Mouse (Mus musculus) cerebellum, postnatal 25 days (tissue): ENCODE results near the gene Cnga4.
"Not testable (repeated sequence)": the region's sequence is repeated elsewhere in the genome, so short reads cannot be mapped to it uniquely, and the experiment has no call there.

ENCODE experiments used
- DNase-seq, 2 experiments: peaks; one replicate each; pipeline ENCODE4 v3.0.0; 2021; ENCODE audit warnings: mixed read lengths in 2 of 2

Gene Cnga4

DNA sequence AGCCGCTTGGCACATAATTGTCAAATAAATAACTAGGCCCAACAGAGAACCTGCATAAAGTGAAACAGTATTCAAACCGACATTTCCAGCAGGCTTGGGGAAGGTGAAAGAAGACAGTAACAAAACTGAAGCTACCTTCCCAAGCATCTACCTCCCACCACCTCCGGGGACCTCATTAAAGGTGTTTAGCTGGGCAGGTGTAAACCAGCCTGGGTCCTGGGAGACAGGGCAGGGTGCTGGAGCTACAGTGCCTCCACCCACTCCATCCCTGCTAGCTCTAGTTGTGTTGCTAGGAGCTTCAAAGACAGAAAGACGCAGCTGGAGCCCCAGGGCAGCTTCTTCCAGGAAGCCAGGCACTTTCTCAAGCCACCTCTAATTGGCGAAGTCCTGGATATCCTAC lies at the start of gene Cnga4:
Cnga4 (plus strand) TSS at position 301 of the 400 bp plus-strand sequence.
- no peak for DNase-seq

GRCm38 (mm10) chr7:105356064-105356463 lies 48.3 kb upstream of the Cnga4 start:
- not testable (repeated sequence) for DNase-seq

DNA sequence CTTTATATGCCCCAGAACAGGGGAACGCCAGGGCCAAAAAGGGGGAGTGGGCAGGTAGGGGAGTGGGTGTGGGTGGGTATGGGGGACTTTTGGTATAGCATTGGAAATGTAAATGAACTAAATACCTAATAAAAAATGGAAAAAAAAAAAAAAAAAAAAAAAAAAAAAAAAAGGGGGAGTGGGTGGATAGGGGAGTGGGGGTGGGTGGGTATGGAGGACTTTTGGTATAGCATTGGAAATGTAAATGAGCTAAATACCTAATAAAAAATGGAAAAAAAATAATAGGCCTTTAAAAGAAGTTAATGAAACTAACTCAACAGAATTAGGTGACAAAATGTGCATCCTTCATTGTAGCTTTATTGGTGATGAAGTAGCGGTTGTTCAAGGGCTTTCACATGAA lies 47.9 kb upstream of the Cnga4 start:
- DNase-seq: not testable (repeated sequence)

GRCm38 (mm10) chr7:105361713-105362112 lies 42.7 kb upstream of the Cnga4 start:
- no peak for DNase-seq

DNA sequence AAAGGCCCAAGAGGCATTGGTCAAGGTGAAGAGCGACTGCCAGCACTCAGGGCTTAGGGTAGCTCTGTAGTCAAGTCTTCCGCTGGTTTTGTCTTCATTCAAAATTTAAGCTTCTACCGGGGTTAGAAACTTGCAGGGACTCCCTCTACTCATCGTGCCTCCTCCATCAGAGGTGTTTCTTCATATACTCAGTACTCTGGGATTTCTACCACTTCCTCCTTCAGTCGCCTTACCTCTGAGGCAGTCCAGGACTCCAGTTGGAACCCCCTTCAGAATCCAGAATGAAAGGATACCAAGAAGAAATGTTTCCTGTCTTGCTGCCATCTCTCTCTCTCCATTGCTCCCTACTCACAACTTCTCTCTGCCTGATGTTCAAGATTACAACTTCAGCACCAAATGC lies 37.1 kb upstream of the Cnga4 start:
- no peak for DNase-seq

DNA sequence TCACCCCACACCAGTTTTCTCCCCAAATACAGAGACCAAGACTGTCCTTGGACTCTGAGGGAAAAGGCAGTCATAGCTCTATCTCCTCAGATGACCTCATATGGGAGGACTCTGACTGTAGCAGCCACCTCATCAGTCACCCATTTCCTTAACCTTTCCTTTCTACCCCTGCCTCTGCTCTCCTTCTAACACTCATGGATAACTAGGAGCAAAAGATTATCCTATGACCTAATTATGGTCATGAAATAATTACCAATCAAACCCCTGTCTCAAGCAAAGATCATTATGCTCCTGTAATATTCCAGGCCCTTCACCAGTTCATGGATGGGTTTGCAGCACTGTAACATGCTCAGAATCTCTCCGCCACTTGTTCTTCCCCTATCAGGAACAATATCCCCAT lies 36.4 kb upstream of the Cnga4 start, which contains the start of gene Olfr692:
Olfr692 (plus strand) TSS at position 301 of the 400 bp plus-strand sequence.
- no peak for DNase-seq

- no peak for DNase-seq
These were observed 35.8 kb upstream of the Cnga4 start for GRCm38 (mm10) chr7:105368521-105368920.

DNA sequence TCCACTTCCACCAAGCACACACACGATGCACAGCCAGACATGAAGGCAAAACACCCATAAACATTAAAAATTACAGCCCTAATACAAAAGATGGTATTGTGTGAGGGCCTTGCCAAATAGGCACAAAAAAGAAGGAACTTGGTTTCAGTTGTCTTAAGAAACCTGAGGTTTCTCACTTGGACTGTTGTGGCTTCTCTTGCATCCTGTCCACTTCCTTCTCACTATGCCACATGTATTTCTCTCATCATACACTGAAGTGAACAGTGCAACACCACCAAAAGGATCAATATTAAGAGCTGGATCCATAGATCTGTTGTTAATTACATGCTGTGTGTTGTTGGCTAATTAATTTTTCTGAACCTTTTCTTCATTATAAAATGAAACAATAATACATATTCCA lies 31.5 kb upstream of the Cnga4 start:
- no peak for DNase-seq

DNA sequence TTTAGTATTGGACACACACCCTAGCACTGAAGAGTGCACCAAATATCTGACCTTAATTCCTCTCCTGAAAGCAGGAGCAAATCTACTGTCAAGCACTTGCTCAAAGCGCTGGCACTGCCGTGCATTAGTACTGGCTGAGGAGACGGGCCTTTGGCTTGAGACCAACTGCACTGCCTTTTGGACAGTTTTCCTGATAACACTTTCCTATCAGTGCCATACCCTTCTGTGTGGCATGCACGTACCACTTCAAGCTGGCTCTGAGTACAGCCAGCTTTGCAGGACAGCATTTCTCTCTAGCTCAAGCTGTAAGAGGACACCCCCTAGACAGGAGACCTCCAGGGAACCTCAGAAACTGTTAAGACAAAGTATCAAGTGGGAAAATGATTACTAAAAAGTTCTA lies 30.9 kb upstream of the Cnga4 start:
- peak; percentile 17 to 61 for DNase-seq

GRCm38 (mm10) chr7:105373976-105374375 lies 30.4 kb upstream of the Cnga4 start:
- DNase-seq: no peak

DNA sequence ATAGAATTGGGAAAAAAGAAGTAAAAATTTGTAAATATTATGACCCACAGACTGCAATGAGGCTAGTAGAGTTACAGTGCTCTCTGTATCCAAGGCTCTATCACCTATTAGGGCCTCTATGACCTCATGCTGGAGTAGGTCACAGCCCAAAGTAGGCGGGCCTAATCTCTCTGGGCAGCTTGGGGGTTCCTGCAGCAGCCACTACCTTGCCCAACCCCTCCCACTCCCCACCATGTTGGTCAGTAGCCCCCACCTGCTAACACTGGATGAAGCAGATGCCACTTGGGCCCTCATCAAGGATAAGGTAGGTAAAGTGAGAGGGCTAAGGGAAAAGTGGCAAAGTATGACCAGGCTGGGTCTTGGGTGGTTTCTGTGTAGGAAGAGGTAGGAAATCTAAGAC lies 29.5 kb upstream of the Cnga4 start, which contains the start of gene Gm5901:
Gm5901 (plus strand) TSS at position 173 of the 400 bp plus-strand sequence.
- DNase-seq: no peak

DNA sequence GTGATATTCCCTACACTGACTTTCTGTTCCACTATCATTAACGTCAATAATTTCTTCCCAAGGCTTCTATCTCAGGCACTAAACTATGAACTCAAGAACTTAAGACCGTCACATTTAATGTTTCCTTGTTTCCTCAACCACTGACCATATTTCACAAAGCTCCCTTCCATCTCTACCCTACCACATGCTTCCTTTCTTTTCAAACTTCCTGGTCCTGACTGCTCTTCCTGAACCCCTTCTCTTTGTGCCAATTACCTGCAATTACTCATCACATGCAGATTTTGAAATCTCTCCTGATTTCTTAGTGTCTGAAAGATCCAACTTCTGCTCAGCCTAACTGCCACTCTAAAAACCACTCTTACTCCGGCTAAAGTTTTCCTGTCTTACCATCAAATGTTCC lies 24.0 kb upstream of the Cnga4 start:
- no peak for DNase-seq

- DNase-seq: no peak
These were observed 16.7 kb upstream of the Cnga4 start for GRCm38 (mm10) chr7:105387696-105388095.

- no peak for DNase-seq
These were observed 14.1 kb upstream of the Cnga4 start for GRCm38 (mm10) chr7:105390236-105390635.

- peak; percentile 66 to 74 for DNase-seq
These were observed 9.8 kb upstream of the Cnga4 start for GRCm38 (mm10) chr7:105394606-105395005.

DNA sequence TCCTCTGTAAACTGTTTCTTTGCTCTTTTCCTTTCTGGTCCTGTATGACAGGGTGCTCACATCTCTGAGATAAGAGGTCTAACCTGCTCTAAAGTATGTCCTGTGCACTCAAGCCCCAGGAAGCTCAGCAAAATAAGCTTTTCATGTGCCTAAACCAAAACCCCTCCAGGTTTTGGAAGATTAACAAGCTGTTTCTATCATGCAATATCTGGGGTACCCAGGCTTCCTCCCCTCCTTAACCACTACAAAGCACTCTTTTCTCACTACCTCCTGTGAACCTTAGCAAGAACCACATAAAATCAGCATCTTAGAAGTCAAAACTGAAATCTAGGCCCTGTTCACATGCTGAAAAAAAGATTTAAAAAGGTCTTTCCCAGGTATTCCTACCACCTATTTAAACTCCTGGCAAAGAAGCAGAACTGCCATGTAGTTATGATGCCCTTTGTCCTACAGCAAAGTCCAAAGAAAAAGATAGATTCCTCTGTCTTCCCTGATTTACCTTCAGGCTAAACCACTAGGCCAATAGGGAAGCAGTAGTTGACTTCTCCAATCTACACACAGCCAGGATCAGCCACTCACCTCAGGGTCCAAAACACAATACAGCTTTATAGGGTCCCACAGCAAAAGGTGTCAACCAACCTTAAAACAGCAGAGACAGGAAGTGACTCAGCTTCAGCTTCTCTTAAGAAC lies 9.1 kb upstream of the Cnga4 start:
- no peak for DNase-seq

- no peak for DNase-seq
These were observed 8.2 kb upstream of the Cnga4 start for GRCm38 (mm10) chr7:105396126-105396525.

DNA sequence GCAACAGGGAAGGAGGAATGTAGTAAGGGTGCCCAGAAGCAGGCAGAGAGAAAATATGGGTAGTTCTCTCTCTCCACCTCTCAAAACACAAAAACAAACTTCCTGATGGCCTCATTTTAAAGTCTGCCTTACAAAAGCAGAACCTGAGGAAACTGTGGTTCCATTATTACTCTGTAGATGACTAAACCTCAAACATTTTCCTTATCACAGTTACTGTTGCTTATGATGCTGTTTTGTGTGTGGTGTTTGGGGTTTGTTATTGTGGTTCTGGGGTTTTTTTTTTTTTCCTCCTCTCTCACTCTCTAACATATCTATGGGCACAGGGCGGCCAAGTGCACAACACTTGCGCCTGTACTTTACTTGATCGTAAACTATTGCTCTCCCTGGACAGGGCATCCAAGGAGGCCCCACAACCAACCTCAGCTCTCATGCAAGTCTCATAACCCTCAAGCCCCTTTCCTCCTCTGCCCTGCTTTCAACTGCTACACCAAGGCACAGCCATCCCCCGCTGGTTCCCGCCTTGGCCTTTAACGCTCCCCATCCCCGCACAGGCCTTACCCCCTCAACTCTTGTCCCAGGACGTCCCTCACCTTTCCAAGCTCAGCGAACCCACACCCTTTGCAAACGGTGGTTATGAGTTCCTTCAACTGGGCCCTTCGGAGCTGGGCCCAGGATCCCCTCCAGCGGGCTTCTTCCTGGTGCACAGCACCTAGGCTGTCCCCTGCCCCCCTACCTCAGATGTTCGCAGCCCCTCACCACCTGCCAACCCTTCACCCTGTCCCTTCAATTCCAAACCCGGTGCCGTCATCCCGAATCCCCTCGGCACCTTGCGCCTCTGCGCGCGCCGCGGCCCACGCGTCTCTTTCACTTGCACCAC lies 5.1 kb upstream of the Cnga4 start:
- DNase-seq: no peak

GRCm38 (mm10) chr7:105399935-105400624 lies 4.3 kb upstream of the Cnga4 start, which contains the start of gene Fam160a2:
TSS of gene Fam160a2 (minus strand) at chr7:105400054.
- DNase-seq: peak; percentile 100

DNA sequence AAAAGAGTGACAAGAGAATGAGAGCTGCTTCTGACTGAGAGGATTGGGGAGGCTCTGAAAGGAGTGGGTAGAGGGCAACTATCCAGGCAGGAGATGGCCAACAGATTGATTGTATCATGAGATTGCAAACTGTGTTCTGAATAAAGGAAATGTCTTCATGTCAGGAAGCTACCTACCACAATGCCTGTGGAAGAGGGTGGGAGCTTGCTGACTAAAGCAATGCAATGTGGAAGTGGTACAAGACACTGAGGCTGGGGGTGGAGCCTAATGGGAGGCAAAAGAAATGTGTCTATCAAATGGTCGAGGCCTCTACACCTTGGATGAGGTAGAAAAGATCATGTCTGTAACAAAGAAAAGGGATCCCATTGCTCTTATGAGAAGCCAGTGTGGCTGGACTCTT lies 2.0 kb downstream of the Cnga4 start:
- DNase-seq: no peak

- peak; percentile 84 to 90 for DNase-seq
These were observed 7.7 kb downstream of the Cnga4 start for GRCm38 (mm10) chr7:105411874-105412632.

- DNase-seq: no peak
These were observed 10.0 kb downstream of the Cnga4 start for GRCm38 (mm10) chr7:105414385-105414784.
